Mouse (Mus musculus) CH12.LX (cell line): Measurements from ENCODE around the gene Gamt. TPM values are rescaled to one million over a fixed set of nuclear protein-coding genes. Genes with fewer than 3 reads are reported as not detected.
A peak's percentile ranks its signal among the peaks of the same experiment; 100 is the strongest.

ENCODE experiments used
- DNase-seq: peaks from one replicate; pipeline ENCODE4 v3.0.0-alpha.2; 2013; ENCODE audit errors: extremely low read depth
- H3K27ac ChIP-seq: 2 replicates; pipeline ENCODE4 v1.5.1; 2012; ENCODE audit warnings: low read depth, mild to moderate bottlenecking, control low read depth, moderate library complexity; ENCODE audit not compliant: insufficient read depth
- H3K27me3 ChIP-seq: replicated peaks from 2 replicates; pipeline ENCODE3; 2012; ENCODE audit warnings: inconsistent platforms
- H3K36me3 ChIP-seq, 2 experiments: replicated peaks in 1 of 2; 2 replicates each; pipeline versions ENCODE3 to v1.6.1; 2012; ENCODE audit warnings: inconsistent platforms in 1 of 2, low read length in 1 of 2, mild to moderate bottlenecking in 1 of 2, mixed read lengths in 1 of 2, moderate library complexity in 1 of 2; ENCODE audit not compliant: control insufficient read depth in 1 of 2, insufficient read depth in 1 of 2
- H3K4me1 ChIP-seq, 2 experiments: 2 replicates each; pipeline ENCODE4 v1.6.1; 2012; ENCODE audit warnings: inconsistent platforms in 1 of 2, moderate library complexity in 1 of 2; ENCODE audit not compliant: insufficient read depth in 2 of 2, control insufficient read depth in 1 of 2
- H3K4me2 ChIP-seq: 2 replicates; pipeline ENCODE4 v1.6.1; 2012; ENCODE audit warnings: low read depth, mild to moderate bottlenecking, control low read depth; ENCODE audit not compliant: poor library complexity, insufficient read depth, severe bottlenecking
- H3K4me3 ChIP-seq, 3 experiments: fragments of 150-350 bp in 1 of 3; sonication (generic) in 1 of 3; replicated peaks in 1 of 3; 2 replicates each; pipeline versions ENCODE3 to v1.5.1; 2011 to 2012; ENCODE audit warnings: low read depth in 2 of 3, low read length in 2 of 3, mild to moderate bottlenecking in 2 of 3, moderate library complexity in 2 of 3, control low read depth in 1 of 3, improper control_type of control experiment in 1 of 3, inconsistent platforms in 1 of 3, mixed read lengths in 1 of 3; ENCODE audit not compliant: poor library complexity in 1 of 3
- H3K79me2 ChIP-seq: replicated peaks from 2 replicates; pipeline ENCODE4 v1.6.1; 2012; ENCODE audit warnings: mild to moderate bottlenecking, moderate library complexity; ENCODE audit not compliant: control insufficient read depth, poor library complexity, insufficient read depth, severe bottlenecking; ENCODE audit errors: extremely low read depth
- H3K9ac ChIP-seq: 2 replicates; pipeline ENCODE4 v1.6.1; 2012; ENCODE audit warnings: low read depth, mild to moderate bottlenecking, control low read depth, moderate library complexity; ENCODE audit not compliant: insufficient read depth
- H3K9me3 ChIP-seq: replicated peaks from 2 replicates; pipeline ENCODE3; 2012; ENCODE audit warnings: low read length, inconsistent platforms, mixed read lengths
- BHLHE40 ChIP-seq: IDR thresholded peaks from 2 replicates; pipeline ENCODE4 v1.6.1; 2011; ENCODE audit warnings: mild to moderate bottlenecking, low read depth, low read length, improper control_type of control experiment
- CHD1 ChIP-seq: IDR thresholded peaks from 2 replicates; pipeline ENCODE4 v1.6.1; 2012; ENCODE audit warnings: low read depth, low read length, improper control_type of control experiment, inconsistent platforms
- CHD2 ChIP-seq: IDR thresholded peaks from 2 replicates; pipeline ENCODE4 v1.6.1; 2011; ENCODE audit warnings: low read length, improper control_type of control experiment
- CTCF ChIP-seq, 2 experiments: IDR thresholded peaks in 1 of 2; conservative IDR thresholded peaks in 1 of 2; 2 replicates each; pipeline ENCODE4 v1.5.1; 2011 to 2012; ENCODE audit warnings: low read depth in 2 of 2, low read length in 2 of 2, improper control_type of control experiment in 1 of 2, inconsistent platforms in 1 of 2, mild to moderate bottlenecking in 1 of 2, moderate library complexity in 1 of 2
- ELF1 ChIP-seq: IDR thresholded peaks from 2 replicates; pipeline ENCODE4 v1.6.1; 2014; ENCODE audit warnings: low read depth, mild to moderate bottlenecking, inconsistent platforms, low read length, improper control_type of control experiment
- EP300 ChIP-seq: IDR thresholded peaks from 2 replicates; pipeline ENCODE4 v1.6.1; 2011; ENCODE audit warnings: low read length, improper control_type of control experiment
- ETS1 ChIP-seq: conservative IDR thresholded peaks from 2 replicates; pipeline ENCODE4 v1.6.1; 2012; ENCODE audit warnings: low read depth, mild to moderate bottlenecking, inconsistent platforms, low read length, improper control_type of control experiment, moderate library complexity
- GABPA ChIP-seq: IDR thresholded peaks from 2 replicates; pipeline ENCODE4 v1.6.1; 2012; ENCODE audit warnings: low read depth, low read length, improper control_type of control experiment, inconsistent platforms; ENCODE audit not compliant: insufficient replicate concordance
- JUN ChIP-seq: IDR thresholded peaks from 2 replicates; pipeline ENCODE4 v1.6.1; 2011; ENCODE audit warnings: low read depth, mild to moderate bottlenecking, low read length, improper control_type of control experiment, moderate library complexity; ENCODE audit not compliant: insufficient read depth
- JUND ChIP-seq: conservative IDR thresholded peaks from 2 replicates; pipeline ENCODE4 v1.6.1; 2011; ENCODE audit warnings: low read depth, low read length, improper control_type of control experiment
- MAFK ChIP-seq: IDR thresholded peaks from 2 replicates; pipeline ENCODE4 v1.6.1; 2011; ENCODE audit warnings: low read length, improper control_type of control experiment; ENCODE audit not compliant: insufficient replicate concordance
- MAX ChIP-seq: IDR thresholded peaks from 2 replicates; pipeline ENCODE4 v1.6.1; 2011; ENCODE audit warnings: low read length, improper control_type of control experiment
- MAZ ChIP-seq: IDR thresholded peaks from 2 replicates; pipeline ENCODE4 v1.6.1; 2012; ENCODE audit warnings: low read depth, mild to moderate bottlenecking, inconsistent platforms, low read length, improper control_type of control experiment, moderate library complexity
- MEF2A ChIP-seq: IDR thresholded peaks from 2 replicates; pipeline ENCODE4 v1.6.1; 2014; ENCODE audit warnings: low read depth, mild to moderate bottlenecking, inconsistent platforms, low read length, improper control_type of control experiment, borderline replicate concordance
- MXI1 ChIP-seq: IDR thresholded peaks from 2 replicates; pipeline ENCODE4 v1.6.1; 2011; ENCODE audit warnings: mild to moderate bottlenecking, low read depth, low read length, improper control_type of control experiment
- NRF1 ChIP-seq: IDR thresholded peaks from 2 replicates; pipeline ENCODE4 v1.6.1; 2014; ENCODE audit warnings: low read depth, mild to moderate bottlenecking, inconsistent platforms, low read length, improper control_type of control experiment, moderate library complexity
- PAX5 ChIP-seq: IDR thresholded peaks from 2 replicates; pipeline ENCODE4 v1.6.1; 2012; ENCODE audit warnings: low read length, inconsistent platforms, mixed read lengths
- POLR2A ChIP-seq: IDR thresholded peaks from 2 replicates; pipeline ENCODE4 v1.6.1; 2011; ENCODE audit warnings: low read depth, mild to moderate bottlenecking, improper control_type of control experiment, low read length
- POLR2AphosphoS2 ChIP-seq: IDR thresholded peaks from 2 replicates; pipeline ENCODE4 v1.6.1; 2011; ENCODE audit warnings: low read depth, low read length, improper control_type of control experiment
- RAD21 ChIP-seq: IDR thresholded peaks from 2 replicates; pipeline ENCODE4 v1.6.1; 2011; ENCODE audit warnings: low read depth, mild to moderate bottlenecking, low read length, improper control_type of control experiment, moderate library complexity
- SIN3A ChIP-seq: IDR thresholded peaks from 2 replicates; pipeline ENCODE4 v1.6.1; 2012; ENCODE audit warnings: low read length, improper control_type of control experiment, inconsistent platforms
- SMC3 ChIP-seq: IDR thresholded peaks from 2 replicates; pipeline ENCODE4 v1.6.1; 2011; ENCODE audit warnings: low read depth, low read length, improper control_type of control experiment
- TBP ChIP-seq: conservative IDR thresholded peaks from 2 replicates; pipeline ENCODE4 v1.6.1; 2011; ENCODE audit warnings: low read depth, low read length, improper control_type of control experiment
- TCF12 ChIP-seq: IDR thresholded peaks from 2 replicates; pipeline ENCODE4 v1.6.1; 2014; ENCODE audit warnings: low read depth, mild to moderate bottlenecking, inconsistent platforms, low read length, improper control_type of control experiment
- UBTF ChIP-seq: IDR thresholded peaks from 2 replicates; pipeline ENCODE4 v1.6.1; 2012; ENCODE audit warnings: low read depth, mild to moderate bottlenecking, inconsistent platforms, low read length, improper control_type of control experiment, moderate library complexity
- USF1 ChIP-seq: IDR thresholded peaks from 2 replicates; pipeline ENCODE4 v1.6.1; 2014; ENCODE audit warnings: low read depth, mild to moderate bottlenecking, inconsistent platforms, low read length, improper control_type of control experiment
- ZC3H11A ChIP-seq: IDR thresholded peaks from 2 replicates; pipeline ENCODE4 v1.6.1; 2012; ENCODE audit warnings: low read depth, mild to moderate bottlenecking, inconsistent platforms, low read length, improper control_type of control experiment
- ZKSCAN1 ChIP-seq: IDR thresholded peaks from 2 replicates; pipeline ENCODE4 v1.6.1; 2012; ENCODE audit warnings: low read depth, inconsistent platforms, low read length, improper control_type of control experiment, borderline replicate concordance
- ZNF384 ChIP-seq: IDR thresholded peaks from 2 replicates; pipeline ENCODE4 v1.6.1; 2012; ENCODE audit warnings: low read depth, low read length, improper control_type of control experiment, inconsistent platforms
- dilution Hi-C: fragments of 300-500 bp; cut with MboI; formaldehyde crosslinking; loops from 2 replicates; pipeline ENCODE4 v1.14.3; 2020; ENCODE audit warnings: low sequenced_read_pairs; ENCODE audit not compliant: extremely low pct_unique_long_range_greater_than_20kb, extremely low pct_ligation_motif_present
- in situ Hi-C: fragments of 300-500 bp; cut with MboI; formaldehyde crosslinking; loops from 3 replicates; pipeline ENCODE4 v1.14.3; 2019; ENCODE audit warnings: low sequenced_read_pairs, low pct_ligation_motif_present, low pct_unique_long_range_greater_than_20kb, mixed read lengths
- polyA plus RNA-seq: library from polyadenylated mRNA; unstranded; fragments of >175 nt; gene quantifications from 2 replicates; pipeline ENCODE4 v1.2.1, GENCODE M21; 2012; ENCODE audit warnings: low read depth; ENCODE audit not compliant: insufficient read length
- total RNA-seq, 2 experiments: library from RNA; depleted of rRNA; stranded (reverse); fragments of 300-350 nt in 1 of 2; fragments of >200 nt in 1 of 2; gene quantifications; 2 replicates each; pipeline ENCODE4 v1.2.3; 2012 to 2014

The Gamt gene
- total and polyA plus RNA-seq, 3 experiments, result 0.24 to 0.30 TPM; not detected in 1

DNA sequence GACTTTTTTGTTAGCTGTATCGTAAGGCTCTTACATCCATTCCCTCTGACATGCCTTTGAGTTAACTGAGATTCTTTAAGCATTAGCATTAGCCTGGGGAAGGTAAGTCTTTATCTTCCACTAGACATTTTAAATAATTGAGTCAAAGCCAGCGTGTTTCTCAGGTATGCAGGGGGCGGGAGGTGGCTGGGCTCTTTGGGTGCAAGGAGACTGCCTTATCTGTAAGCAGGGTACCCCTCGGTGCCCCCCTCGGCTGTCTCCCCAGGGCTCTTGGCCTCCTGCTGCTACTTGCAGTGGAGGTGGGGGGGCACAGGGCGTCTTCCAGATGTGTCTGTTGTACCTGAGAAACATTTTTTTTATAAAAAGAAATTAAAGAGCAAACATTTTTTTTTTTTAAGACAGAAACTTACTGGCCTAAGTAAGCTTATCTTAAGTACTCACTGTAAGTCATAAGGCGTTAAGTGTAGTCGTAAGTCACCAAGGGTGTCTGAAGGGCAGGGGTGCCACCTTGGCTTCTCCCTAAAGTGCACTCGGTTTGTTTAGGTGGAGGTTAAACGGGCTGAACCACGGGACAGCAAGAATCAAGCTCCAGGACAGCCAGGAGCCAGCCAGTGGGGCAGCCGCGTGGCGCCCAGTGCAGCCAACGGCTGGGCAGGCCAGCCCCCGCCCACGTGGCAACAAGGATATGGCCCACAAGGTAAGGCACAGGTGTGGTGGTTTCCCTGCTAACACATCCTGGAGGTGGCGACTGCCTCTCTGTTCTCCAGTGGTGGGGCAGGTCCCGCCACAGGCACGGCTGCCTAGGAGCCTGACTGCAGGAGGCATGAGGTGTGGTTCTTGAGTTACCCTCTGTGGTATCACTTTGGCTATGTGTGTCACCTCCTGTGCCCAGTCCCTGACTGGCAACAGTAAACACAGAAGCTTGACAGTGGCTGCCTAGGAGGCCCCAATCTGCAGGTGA lies 21.9 kb upstream of the Gamt start:
- H3K36me3 ChIP-seq, result peaks cover 72 to 94% of the 10 kb centered on the region in 2 experiments
- peaks cover 56 to 89% of the 10 kb centered on the region in 2 experiments for H3K4me1 ChIP-seq
- TF ChIP-seq CHD2 (no peak), MAZ (no peak), POLR2A (0 out of 2 replicates have a peak, but pooled peaks have one; percentile 20)
- no peak for DNase-seq
- peak overlapping the region; percentile 35; the same call in 1 of the 2 replicates for H3K4me2 ChIP-seq
- peak overlapping the region; percentile 33; the same call in 1 of the 2 replicates for H3K9ac ChIP-seq
- H3K27ac ChIP-seq, result peak overlapping the region; percentile 91
- peak overlapping the region in 1 of 3 experiments; percentile 12 for H3K4me3 ChIP-seq
- in situ Hi-C loops (no loop called here), dilution Hi-C loops (no loop called here)
- H3K79me2 ChIP-seq, result no peaks in the 10 kb centered on the region
- no peaks in the 10 kb centered on the region for H3K9me3 ChIP-seq
- no peaks in the 10 kb centered on the region for H3K27me3 ChIP-seq

DNA sequence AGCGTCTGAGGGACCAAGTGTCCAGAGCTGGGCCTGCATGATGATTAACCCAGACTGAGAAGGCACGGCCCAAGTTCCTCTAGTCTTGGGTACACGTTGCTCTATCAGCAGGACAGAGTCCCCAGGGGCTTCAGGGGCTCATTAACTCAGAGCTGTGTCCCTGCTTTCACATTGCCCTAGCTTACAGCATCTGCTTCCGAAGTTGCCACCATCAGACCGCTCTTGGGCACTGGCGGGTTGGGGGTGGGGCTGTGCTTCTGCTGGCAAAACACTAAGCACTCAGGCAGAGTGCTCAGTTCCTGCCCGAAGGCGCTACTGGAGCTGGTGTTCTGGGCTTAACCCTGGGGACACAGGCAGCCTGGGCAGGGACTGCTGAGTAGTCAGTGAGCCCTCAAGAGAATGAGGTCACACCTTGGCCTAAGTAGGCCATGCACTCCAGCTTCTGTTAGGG lies 21.1 kb upstream of the Gamt start:
- peak overlapping the region; percentile 91 for H3K27ac ChIP-seq
- peaks cover 74 to 94% of the 10 kb centered on the region in 2 experiments for H3K36me3 ChIP-seq
- H3K79me2 ChIP-seq, result no peaks in the 10 kb centered on the region
- in situ Hi-C loops, result no loop called here
- DNase-seq, result peak; percentile 87
- H3K4me1 ChIP-seq, result peaks cover 56 to 83% of the 10 kb centered on the region in 2 experiments
- H3K27me3 ChIP-seq, result no peaks in the 10 kb centered on the region
- H3K9ac ChIP-seq, result peak overlapping the region; percentile 33; the same call in 1 of the 2 replicates
- dilution Hi-C loops, result no loop called here
- peak overlapping the region; percentile 35 for H3K4me2 ChIP-seq
- no peaks in the 10 kb centered on the region for H3K9me3 ChIP-seq
- H3K4me3 ChIP-seq, result no peak overlapping the region
- TF ChIP-seq ELF1 (peak; percentile 51), EP300 (peak; percentile 28; the same call in 1 of the 2 replicates), MAZ (peak; percentile 76), ZNF384 (no peak), ZC3H11A (no peak), GABPA (no peak), NRF1 (peak; percentile 26; the same call in 1 of the 2 replicates), CTCF (conservative IDR thresholded peaks at IDR 0.05 in 1 of 2, IDR thresholded peaks at IDR 0.05 in 1 of 2; ENCODE audit: low read depth in 2 of 2, low read length in 2 of 2) (no peak), SMC3 (no peak), TCF12 (peak; percentile 63; the same call in 1 of the 2 replicates), SIN3A (peak; percentile 79), POLR2A (no peak), CHD2 (peak; percentile 77; the same call in 1 of the 2 replicates), MAFK (no peak), ETS1 (peak; percentile 48), JUND (no peak), USF1 (no peak), MAX (peak; percentile 50; the same call in 1 of the 2 replicates), UBTF (0 out of 2 replicates have a peak, but pooled peaks have one; percentile 31), POLR2AphosphoS2 (no peak; the same call in 1 of the 2 replicates), CHD1 (no peak), MEF2A (0 out of 2 replicates have a peak, but pooled peaks have one; percentile 31), BHLHE40 (no peak), PAX5 (no peak), ZKSCAN1 (no peak), JUN (no peak), TBP (no peak), MXI1 (peak; percentile 69), RAD21 (no peak; the same call in 1 of the 2 replicates)
